Mouse (Mus musculus) liver, embryonic 14.5 days (tissue): ENCODE measurements around the gene Npcd. TPM values are rescaled to one million over a fixed set of nuclear protein-coding genes. Genes with fewer than 3 reads are reported as not detected.

Experiments used
- ATAC-seq: fragments of 200-750 bp; cut with Nextera tagmentation; 2 replicates; pipeline ENCODE4 v1.8.0; 2017; ENCODE audit warnings: moderate number of reproducible peaks, mild to moderate bottlenecking, moderate library complexity; ENCODE audit not compliant: insufficient read depth
- DNase-seq, 3 experiments: peaks; one replicate each; pipeline ENCODE4 v3.0.0-alpha.2; 2012 to 2013; ENCODE audit warnings: low read depth in 3 of 3, low spot score in 3 of 3
- H3K27ac ChIP-seq: fragments of 300-500 bp; sonication (generic); 2 replicates; pipeline ENCODE4 v1.5.1; 2014; ENCODE audit warnings: moderate library complexity, mild to moderate bottlenecking, control low read depth, inconsistent platforms
- H3K27me3 ChIP-seq: fragments of 300-500 bp; sonication (generic); 2 replicates; pipeline ENCODE4 v1.6.1; 2014; ENCODE audit warnings: mild to moderate bottlenecking, low read length, moderate library complexity; ENCODE audit not compliant: control insufficient read depth, insufficient read depth
- H3K36me3 ChIP-seq: fragments of 300-500 bp; sonication (generic); replicated peaks from 2 replicates; pipeline ENCODE4 v1.6.1; 2014; ENCODE audit warnings: low read depth; ENCODE audit not compliant: control insufficient read depth, insufficient read depth
- H3K4me1 ChIP-seq, 2 experiments: fragments of 200-500 bp in 1 of 2; fragments of 300-500 bp in 1 of 2; sonication (generic) in 1 of 2; replicated peaks; 2 replicates each; pipeline ENCODE4 v1.6.1; 2012 to 2014; ENCODE audit warnings: antibody characterized with exemption in 1 of 2, inconsistent platforms in 1 of 2, low read length in 1 of 2; ENCODE audit not compliant: control insufficient read depth in 2 of 2, insufficient read depth in 2 of 2
- H3K4me2 ChIP-seq: fragments of 300-500 bp; sonication (generic); 2 replicates; pipeline ENCODE4 v1.6.1; 2014; ENCODE audit warnings: low read depth, mild to moderate bottlenecking, control low read depth, moderate library complexity
- H3K4me3 ChIP-seq, 2 experiments: fragments of 200-500 bp in 1 of 2; fragments of 300-500 bp in 1 of 2; sonication (generic) in 1 of 2; 2 replicates each; pipeline ENCODE4 v1.5.1; 2012 to 2014; ENCODE audit warnings: low read depth in 2 of 2, low read length in 2 of 2, mild to moderate bottlenecking in 2 of 2, control low read depth in 1 of 2, inconsistent platforms in 1 of 2, moderate library complexity in 1 of 2; ENCODE audit not compliant: insufficient read depth in 1 of 2
- H3K9ac ChIP-seq: fragments of 300-500 bp; sonication (generic); replicated peaks from 2 replicates; pipeline ENCODE4 v1.6.1; 2014; ENCODE audit warnings: mild to moderate bottlenecking, control low read depth, moderate library complexity
- H3K9me3 ChIP-seq: fragments of 300-500 bp; sonication (generic); 2 replicates; pipeline ENCODE4 v1.6.1; 2016; ENCODE audit warnings: low read length, mixed read lengths; ENCODE audit not compliant: control insufficient read depth
- CTCF ChIP-seq: IDR thresholded peaks from 2 replicates; pipeline ENCODE4 v1.5.1; 2016; ENCODE audit warnings: antibody characterized with exemption, low read depth, control low read depth
- EP300 ChIP-seq: IDR thresholded peaks from 2 replicates; pipeline ENCODE4 v1.6.1; 2016; ENCODE audit warnings: antibody characterized with exemption, low read depth
- WGBS: fragments of 180-500 bp; shearing (Covaris S2); extraction: QIAGEN DNeasy Blood & Tissue Kit; methylation state at CpG from one replicate; pipeline ENCODE4 v1.1.7; 2014; ENCODE audit not compliant: insufficient replicate concordance; 5-methylcytosine and 5-hydroxymethylcytosine counted together
- polyA plus RNA-seq, 2 experiments: library from polyadenylated mRNA; depleted of rRNA in 1 of 2; stranded (reverse) in 1 of 2; unstranded in 1 of 2; fragments of >200 nt; fragmentation: Nextera tagmentation in 1 of 2; extraction: Ambion mirVana in 1 of 2; gene quantifications; 2 replicates each; pipeline versions ENCODE4 v1.2.1 to v1.2.3; 2012 to 2014

Gene Npcd
- polyA plus RNA-seq, 2 experiments = 0.08 TPM; not detected in 1

GRCm38 (mm10) chr15:79757118-79757517 is 76.9 kb downstream of the Npcd start:
- ATAC-seq = no peak

DNA sequence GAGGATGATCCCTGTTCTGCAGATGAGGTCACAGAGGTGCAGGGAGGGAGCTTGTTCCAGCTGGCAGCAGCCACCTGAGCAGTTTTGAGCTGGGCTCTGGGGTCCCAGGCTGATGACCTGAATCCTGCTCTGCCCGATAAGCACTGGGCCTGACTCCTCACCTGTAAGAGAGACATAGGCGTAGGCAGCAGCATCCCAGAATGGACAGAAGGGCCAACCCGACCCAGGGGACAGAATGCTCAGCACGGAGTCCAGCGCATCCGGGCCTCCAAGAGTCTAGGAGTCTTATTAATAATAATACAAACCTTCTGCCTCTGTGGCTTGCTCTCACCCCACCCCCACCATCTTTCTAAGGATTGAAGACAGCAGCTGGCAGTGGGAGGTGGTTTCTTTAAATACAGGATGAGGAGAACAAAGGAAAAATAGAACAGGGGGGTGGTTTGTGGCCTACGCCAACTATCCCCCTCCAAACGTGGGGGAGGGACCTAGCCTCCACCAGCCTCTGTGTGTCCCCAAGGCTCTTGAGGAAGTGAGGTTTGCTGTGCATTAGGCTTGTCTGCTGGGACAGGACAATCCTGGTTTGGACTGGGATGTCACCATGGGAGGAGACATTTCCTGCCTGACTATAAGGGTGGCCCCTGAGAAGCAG is 77.9 kb downstream of the Npcd start:
- Histone ChIP-seq H3K9me3 (no peaks in the 10 kb centered on the region), H3K27ac (no peak overlapping the region), H3K36me3 (no peaks in the 10 kb centered on the region), H3K27me3 (no peaks in the 10 kb centered on the region), H3K4me1 (0 out of 4 replicates have a peak, but pooled peaks cover 0 to 3% of the 10 kb centered on the region in 2 experiments), H3K4me3 (no peak overlapping the region), H3K9ac (no peak overlapping the region), H3K4me2 (no peak overlapping the region)
- 49% methylated on average over 8 of the region's 8 CpGs for WGBS
- DNase-seq (no peak), ATAC-seq (no peak)
- TF ChIP-seq CTCF (no peak), EP300 (no peak)

More at GRCm38 (mm10) chr15:79757118-79757517, 76.9 kb downstream of the Npcd start:
- Histone ChIP-seq H3K9ac (no peak overlapping the region), H3K4me1 (0 out of 4 replicates have a peak, but pooled peaks cover 0 to 3% of the 10 kb centered on the region in 2 experiments), H3K4me3 (no peak overlapping the region), H3K4me2 (no peak overlapping the region), H3K27me3 (no peaks in the 10 kb centered on the region), H3K36me3 (no peaks in the 10 kb centered on the region), H3K27ac (no peak overlapping the region), H3K9me3 (no peaks in the 10 kb centered on the region)
- no peak for DNase-seq
- TF ChIP-seq CTCF (no peak), EP300 (no peak)
- WGBS = 53% methylated on average over 3 of the region's 3 CpGs

GRCm38 (mm10) chr15:79755176-79755575 is 78.9 kb downstream of the Npcd start:
- Histone ChIP-seq H3K4me2 (no peak overlapping the region), H3K4me1 (0 out of 4 replicates have a peak, but pooled peaks cover 0 to 3% of the 10 kb centered on the region in 2 experiments), H3K4me3 (no peak overlapping the region), H3K27ac (no peak overlapping the region), H3K27me3 (no peaks in the 10 kb centered on the region), H3K9ac (no peak overlapping the region), H3K36me3 (no peaks in the 10 kb centered on the region), H3K9me3 (no peaks in the 10 kb centered on the region)
- 69% methylated on average over 4 of the region's 4 CpGs for WGBS
- no peak for DNase-seq
- TF ChIP-seq CTCF (no peak), EP300 (no peak)
- ATAC-seq = no peak

GRCm38 (mm10) chr15:79753873-79754272 is 80.2 kb downstream of the Npcd start:
- no peak for DNase-seq

GRCm38 (mm10) chr15:79753420-79753752 is 80.7 kb downstream of the Npcd start:
- 0 out of 4 replicates have a peak, but pooled peaks cover 0 to 3% of the 10 kb centered on the region in 2 experiments for H3K4me1 ChIP-seq
- H3K4me2 ChIP-seq = no peak overlapping the region
- no peaks in the 10 kb centered on the region for H3K9me3 ChIP-seq
- ATAC-seq (no peak), DNase-seq (no peak)
- no peak for TF ChIP-seq CTCF
- no peak for TF ChIP-seq EP300
- H3K27me3 ChIP-seq = no peaks in the 10 kb centered on the region
- H3K4me3 ChIP-seq = no peak overlapping the region
- 83% methylated on average over 3 of the region's 3 CpGs for WGBS
- H3K27ac ChIP-seq = no peak overlapping the region
- no peaks in the 10 kb centered on the region for H3K36me3 ChIP-seq
- H3K9ac ChIP-seq = no peak overlapping the region

More at GRCm38 (mm10) chr15:79753873-79754272, 80.2 kb downstream of the Npcd start:
- 0 out of 4 replicates have a peak, but pooled peaks cover 0 to 3% of the 10 kb centered on the region in 2 experiments for H3K4me1 ChIP-seq
- no peak overlapping the region for H3K4me2 ChIP-seq
- TF ChIP-seq CTCF (no peak), EP300 (no peak)
- 52% methylated on average over 4 of the region's 4 CpGs for WGBS
- ATAC-seq = no peak
- H3K4me3 ChIP-seq = no peak overlapping the region
- H3K27me3 ChIP-seq = no peaks in the 10 kb centered on the region
- no peak overlapping the region for H3K27ac ChIP-seq
- no peak overlapping the region for H3K9ac ChIP-seq
- H3K36me3 ChIP-seq = no peaks in the 10 kb centered on the region
- H3K9me3 ChIP-seq = no peaks in the 10 kb centered on the region
